Mouse (Mus musculus): ENCODE data around the gene Tmem47. TPM values are rescaled to one million over a fixed set of nuclear protein-coding genes. Genes with fewer than 3 reads are reported as not detected.

Tmem47 gene
- polyA plus RNA-seq, 1 experiment from 2014 or later, result 6.4 TPM

DNA sequence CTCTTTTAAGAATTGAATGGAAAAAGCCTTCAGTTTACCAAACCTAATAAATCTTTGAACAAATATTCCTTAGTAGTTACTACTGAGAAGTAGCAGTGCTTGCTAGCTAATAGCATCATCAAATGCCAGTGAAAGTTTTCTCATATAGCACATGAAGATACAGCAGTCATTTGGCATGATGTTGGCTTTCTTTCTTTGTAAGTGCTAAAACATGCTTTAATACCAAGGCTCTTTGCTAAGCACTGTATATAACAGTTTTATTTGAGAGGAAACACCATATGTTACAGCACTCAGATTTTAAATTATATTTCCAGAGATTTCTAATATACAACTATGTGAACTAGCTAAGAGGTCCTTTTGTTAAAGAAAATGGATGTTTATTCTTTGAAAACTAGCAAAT is 8.0 kb downstream of the Tmem47 start:
- Histone ChIP-seq H3K4me1 (replicated peaks; ENCODE audit: control insufficient read depth, insufficient read depth) (no peaks in the 10 kb centered on the region), H3K9ac (ENCODE audit: low read length) (no peak overlapping the region), H3K4me2 (replicated peaks; ENCODE audit: low read depth) (no peak overlapping the region), H3K27ac (replicated peaks) (no peak overlapping the region), H3K9me3 (ENCODE audit: control insufficient read depth, low read length) (no peaks in the 10 kb centered on the region), H3K36me3 (ENCODE audit: control insufficient read depth, insufficient read depth, low read length) (no peaks in the 10 kb centered on the region), H3K4me3 (ENCODE audit: low read depth, low read length) (no peak overlapping the region), H3K27me3 (ENCODE audit: control insufficient read depth, insufficient read depth, low read length) (no peaks in the 10 kb centered on the region)
- ATAC-seq (ENCODE audit: low FRiP score, low TSS enrichment), result no peak
- DNase-seq (ENCODE audit: low spot score), result no peak
- TF ChIP-seq EP300 (optimal IDR thresholded peaks at IDR 0.05) (no peak), CTCF (IDR thresholded peaks at IDR 0.05; ENCODE audit: low read depth) (no peak)

- Histone ChIP-seq H3K9me3 (ENCODE audit: control insufficient read depth, low read length) (no peaks in the 10 kb centered on the region), H3K9ac (ENCODE audit: low read length) (no peak overlapping the region), H3K4me2 (replicated peaks; ENCODE audit: low read depth) (no peak overlapping the region), H3K4me3 (ENCODE audit: low read depth, low read length) (no peak overlapping the region), H3K27me3 (ENCODE audit: control insufficient read depth, insufficient read depth, low read length) (no peaks in the 10 kb centered on the region), H3K36me3 (ENCODE audit: control insufficient read depth, insufficient read depth, low read length) (no peaks in the 10 kb centered on the region), H3K27ac (replicated peaks) (no peak overlapping the region), H3K4me1 (replicated peaks; ENCODE audit: control insufficient read depth, insufficient read depth) (no peaks in the 10 kb centered on the region)
- ATAC-seq (ENCODE audit: low FRiP score, low TSS enrichment) (no peak), DNase-seq (ENCODE audit: low spot score) (no peak)
- WGBS, result 32% methylated on average over 2 of the region's 2 CpGs
- TF ChIP-seq EP300 (optimal IDR thresholded peaks at IDR 0.05), result no peak
- TF ChIP-seq CTCF (IDR thresholded peaks at IDR 0.05; ENCODE audit: low read depth), result no peak
Measured at GRCm38 (mm10) chrX:81080996-81081395, 10.5 kb downstream of the Tmem47 start.

DNA sequence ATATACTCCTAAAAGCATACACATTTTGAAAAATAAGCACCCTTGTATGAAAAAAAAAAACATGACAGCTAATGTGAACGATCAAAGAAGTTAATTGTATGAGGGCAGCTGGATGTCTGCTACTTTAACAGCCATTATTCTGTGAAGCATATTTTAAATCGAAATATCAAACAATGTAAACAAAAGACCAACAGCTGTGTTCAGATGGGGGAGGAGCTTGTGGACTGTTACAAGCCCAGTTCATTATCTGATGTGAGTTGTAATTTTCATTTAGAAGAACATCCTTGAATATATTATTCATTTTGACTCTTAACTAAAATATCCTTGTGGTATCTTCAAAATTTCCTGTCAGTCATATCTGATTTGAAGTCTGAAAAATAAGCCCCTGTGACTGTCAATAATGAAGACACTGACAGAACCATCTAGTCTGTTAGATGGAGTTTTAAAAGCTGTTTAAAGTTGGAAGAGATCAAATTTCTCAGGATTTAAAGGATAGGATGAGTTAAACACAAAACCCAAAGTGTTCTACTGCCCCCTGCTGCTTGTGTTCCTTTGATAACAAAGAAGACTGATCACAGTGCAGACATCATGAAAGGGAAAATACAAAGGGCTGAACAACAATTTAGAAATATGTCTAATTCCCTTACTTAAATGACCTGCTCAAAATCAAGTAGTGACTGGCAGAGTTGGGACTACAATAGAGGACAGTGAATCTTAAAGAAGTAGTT is 14.7 kb downstream of the Tmem47 start:
- 38% methylated on average over 2 of the region's 2 CpGs for WGBS
- DNase-seq (ENCODE audit: low spot score), result peak; percentile 13

DNA sequence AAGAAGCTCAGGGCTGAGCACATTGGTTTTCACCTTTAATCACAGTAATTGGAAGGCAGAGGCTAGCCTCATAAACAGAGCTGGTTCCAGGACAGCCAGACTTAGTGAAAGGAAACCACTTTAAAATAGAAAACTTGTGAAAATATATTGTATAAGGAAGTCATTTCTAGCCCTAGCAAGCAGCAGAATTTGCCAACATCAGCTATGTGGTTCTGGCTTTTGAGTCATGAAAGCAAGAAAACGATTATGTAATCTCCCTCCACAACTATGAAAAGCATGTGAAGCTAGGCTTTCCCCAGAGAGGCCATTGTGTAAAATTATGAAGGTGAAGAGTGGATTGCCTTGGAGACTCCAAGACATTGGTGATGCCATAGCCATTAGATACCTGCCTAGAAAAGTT is 76.9 kb downstream of the Tmem47 start:
- ATAC-seq (ENCODE audit: low FRiP score, low TSS enrichment) (no peak), DNase-seq (ENCODE audit: low spot score) (no peak)
- no peak for TF ChIP-seq CTCF (IDR thresholded peaks at IDR 0.05; ENCODE audit: low read depth)
- no peak for TF ChIP-seq EP300 (optimal IDR thresholded peaks at IDR 0.05)
- Histone ChIP-seq H3K9me3 (ENCODE audit: control insufficient read depth, low read length) (no peaks in the 10 kb centered on the region), H3K9ac (ENCODE audit: low read length) (no peak overlapping the region), H3K4me3 (ENCODE audit: low read depth, low read length) (no peak overlapping the region), H3K4me1 (replicated peaks; ENCODE audit: control insufficient read depth, insufficient read depth) (no peaks in the 10 kb centered on the region), H3K27me3 (ENCODE audit: control insufficient read depth, insufficient read depth, low read length) (no peaks in the 10 kb centered on the region), H3K36me3 (ENCODE audit: control insufficient read depth, insufficient read depth, low read length) (no peaks in the 10 kb centered on the region), H3K27ac (replicated peaks) (no peak overlapping the region), H3K4me2 (replicated peaks; ENCODE audit: low read depth) (no peak overlapping the region)
- WGBS, result 44% methylated on average over 1 of the region's 1 CpGs

More for the DNA sequence above, 14.7 kb downstream of the Tmem47 start:
- Histone ChIP-seq H3K4me2 (replicated peaks; ENCODE audit: low read depth) (no peak overlapping the region), H3K9me3 (ENCODE audit: control insufficient read depth, low read length) (no peaks in the 10 kb centered on the region), H3K4me3 (ENCODE audit: low read depth, low read length) (no peak overlapping the region), H3K36me3 (ENCODE audit: control insufficient read depth, insufficient read depth, low read length) (no peaks in the 10 kb centered on the region), H3K27ac (replicated peaks) (no peak overlapping the region), H3K9ac (ENCODE audit: low read length) (no peak overlapping the region), H3K4me1 (replicated peaks; ENCODE audit: control insufficient read depth, insufficient read depth) (no peaks in the 10 kb centered on the region), H3K27me3 (ENCODE audit: control insufficient read depth, insufficient read depth, low read length) (no peaks in the 10 kb centered on the region)
- TF ChIP-seq EP300 (optimal IDR thresholded peaks at IDR 0.05) (no peak), CTCF (IDR thresholded peaks at IDR 0.05; ENCODE audit: low read depth) (peak; percentile 69)
- no peak for ATAC-seq (ENCODE audit: low FRiP score, low TSS enrichment)
